Mouse (Mus musculus) gonadal fat pad, adult 2 months (tissue): ENCODE measurements around the gene Otud3. TPM values are rescaled to one million over a fixed set of nuclear protein-coding genes. Genes with fewer than 3 reads are reported as not detected.
"Not testable (repeated sequence)": the region's sequence is repeated elsewhere in the genome, so short reads cannot be mapped to it uniquely, and the experiment has no call there.

Experiments used
- DNase-seq: peaks from one replicate; pipeline ENCODE4 v3.0.0-alpha.2; 2012; ENCODE audit warnings: low read depth
- polyA plus RNA-seq: library from polyadenylated mRNA; depleted of rRNA; stranded (reverse); fragments of >200 nt; gene quantifications from 2 replicates; pipeline ENCODE4 v1.2.3, GENCODE M21; 2012

Gene Otud3
- polyA plus RNA-seq, 1 experiment, result 7.6 TPM

DNA sequence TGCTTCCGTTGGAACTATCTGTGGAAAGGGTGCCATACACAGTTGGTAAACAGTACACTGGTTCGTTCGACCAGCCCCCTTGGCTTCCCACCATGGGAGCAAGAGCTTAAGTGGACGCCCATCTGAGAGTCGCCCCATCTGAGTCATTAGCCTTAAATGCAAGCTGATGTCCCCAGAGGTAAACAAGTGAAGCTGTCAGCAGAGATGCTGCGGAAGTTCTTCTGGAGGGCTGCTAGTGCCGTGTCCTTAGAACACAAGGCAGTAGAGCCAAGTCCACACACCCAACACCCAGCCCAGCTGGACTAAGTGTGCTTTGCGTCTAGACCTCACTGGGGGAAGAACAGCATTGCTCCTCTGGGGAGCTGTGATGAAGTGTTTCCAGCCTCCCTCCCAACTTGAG lies 24.1 kb downstream of the Otud3 start:
- DNase-seq, result no peak

DNA sequence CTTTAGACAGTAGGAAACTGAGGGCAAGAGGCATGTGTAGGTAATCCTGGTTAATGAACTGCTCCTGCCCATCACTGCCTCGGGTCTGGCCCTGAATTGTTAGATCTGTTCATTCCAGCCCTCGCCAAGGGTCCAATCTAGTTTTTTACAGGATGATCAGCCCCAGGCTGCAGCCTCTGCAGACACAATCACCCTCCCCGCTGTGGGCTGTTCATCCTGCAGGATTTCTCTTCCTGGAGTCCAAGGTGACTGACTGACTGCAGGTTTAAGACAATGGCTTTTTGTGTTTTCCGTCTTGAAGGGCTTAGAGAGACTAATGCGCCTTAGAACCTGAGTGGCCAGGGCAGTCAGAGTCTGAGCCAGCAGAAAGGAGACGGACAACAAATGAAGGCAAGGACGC lies 24.6 kb downstream of the Otud3 start:
- DNase-seq, result no peak

DNA sequence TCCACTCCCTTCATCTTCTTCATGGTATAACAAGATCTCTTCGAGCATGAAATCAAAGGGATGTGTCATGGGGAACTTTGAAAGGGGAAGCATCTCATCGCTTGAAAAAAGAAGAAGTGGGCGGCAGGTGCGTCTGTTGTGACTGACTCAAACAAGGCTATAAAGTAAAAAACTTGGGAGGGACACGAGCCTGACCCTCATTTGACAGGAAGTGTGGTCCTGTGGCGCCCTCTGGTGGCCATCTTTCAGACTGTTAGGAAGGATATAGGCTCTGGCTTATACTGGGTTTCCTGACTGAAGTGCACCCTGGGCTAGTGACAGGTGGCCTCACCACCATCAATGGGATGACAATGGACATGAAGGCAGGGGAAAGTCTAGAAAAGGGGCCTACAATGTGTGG lies 29.5 kb downstream of the Otud3 start:
- DNase-seq, result no peak

DNA sequence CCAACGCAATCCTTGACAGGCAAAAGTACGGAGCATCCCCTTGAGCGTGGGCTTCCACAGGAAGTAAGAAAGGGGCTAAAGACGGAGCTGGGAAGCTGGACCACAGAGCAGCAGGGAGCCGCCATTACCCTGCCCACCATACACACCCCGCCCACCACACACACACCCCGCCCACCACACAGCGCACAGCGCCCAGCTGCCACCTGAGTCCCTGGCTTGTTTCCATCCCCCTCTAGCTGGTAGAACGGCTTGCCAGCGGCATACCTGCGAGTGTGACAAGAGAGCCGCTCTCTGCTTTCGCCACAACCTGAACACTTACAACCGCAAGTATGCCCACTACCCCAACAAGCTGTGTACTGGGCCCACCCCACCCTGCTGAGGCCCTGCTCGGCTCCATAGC lies 31.6 kb downstream of the Otud3 start:
- no peak for DNase-seq

DNA sequence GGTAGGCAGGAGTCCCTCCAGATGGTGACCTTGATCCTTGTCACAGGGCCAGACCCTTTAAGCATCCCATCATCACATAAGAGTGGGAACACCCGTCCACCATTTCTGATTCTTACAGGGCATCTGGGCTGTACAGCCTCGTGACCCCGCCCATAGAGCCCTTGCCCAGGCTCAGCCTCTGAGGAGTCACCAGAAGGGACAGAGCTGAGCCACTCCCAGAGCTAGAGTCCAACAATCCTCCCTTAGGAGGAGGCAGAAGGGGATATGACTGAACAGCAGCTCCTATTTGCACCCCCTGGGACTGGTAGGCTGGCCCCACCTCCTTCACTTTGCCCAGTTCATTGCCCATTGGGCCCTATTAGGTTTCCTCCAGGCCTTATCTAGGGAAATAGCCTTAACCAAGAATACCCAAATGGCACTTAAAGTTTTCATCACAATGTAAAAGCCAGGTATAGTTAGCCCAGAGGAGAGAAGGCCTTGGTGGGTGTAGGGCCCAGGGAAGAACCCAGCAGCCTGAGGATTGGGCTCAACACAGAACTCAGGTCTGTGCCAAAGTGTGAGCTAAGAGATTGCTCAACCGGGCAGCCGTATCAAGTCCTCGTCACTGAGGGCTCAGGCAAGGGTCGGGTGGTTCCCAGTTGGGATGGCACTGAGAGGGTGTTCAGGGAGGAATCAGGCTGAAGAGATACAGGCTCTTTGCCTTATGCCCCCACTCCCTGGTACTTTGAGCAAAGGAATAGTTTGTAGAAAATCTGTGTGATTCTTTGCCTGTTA lies 32.7 kb downstream of the Otud3 start:
- DNase-seq, result no peak

DNA sequence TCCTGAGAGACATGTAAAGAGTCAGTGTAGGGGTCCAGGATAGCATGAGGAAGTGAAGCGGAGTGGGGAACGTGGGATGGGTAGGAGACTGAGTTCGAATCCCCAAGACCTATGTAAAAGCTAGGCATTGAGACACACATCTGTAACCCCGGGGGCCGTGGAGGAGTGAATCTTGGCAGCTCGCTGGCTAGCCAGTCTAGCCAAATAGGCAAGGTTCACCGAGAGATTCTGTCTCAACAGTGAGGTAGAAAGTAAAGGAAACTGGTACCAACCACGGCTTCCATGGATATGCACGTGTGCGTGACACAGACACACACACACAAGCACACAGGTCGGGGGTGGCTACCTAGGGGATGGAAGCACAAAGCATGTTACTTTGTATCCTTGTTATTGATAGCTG lies 33.9 kb downstream of the Otud3 start:
- DNase-seq, result no peak

DNA sequence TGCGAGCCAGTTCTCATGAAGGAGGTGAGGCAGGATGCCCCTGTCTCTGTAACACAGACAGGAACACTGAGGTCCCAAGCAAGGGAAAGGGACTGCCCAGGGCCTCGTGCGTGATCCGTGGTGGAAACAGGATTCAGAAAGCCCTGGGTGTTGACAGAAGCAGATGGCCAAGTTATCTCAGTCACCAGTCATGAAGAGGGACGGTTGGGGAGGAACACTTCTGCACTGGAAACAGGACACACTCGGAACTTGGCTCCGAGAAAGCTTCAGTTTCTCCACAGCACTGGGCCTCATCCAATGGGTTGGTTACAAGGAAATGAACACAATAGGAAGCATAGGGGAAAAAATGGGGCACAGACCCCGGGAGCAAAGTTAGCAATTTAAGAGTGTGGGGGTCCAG lies 35.0 kb downstream of the Otud3 start:
- no peak for DNase-seq

- no peak for DNase-seq
These were observed 36.0 kb downstream of the Otud3 start, which contains the start of gene Pla2g2e for GRCm38 (mm10) chr4:138877731-138878130. TSS of gene Pla2g2e (plus strand) at chr4:138877942.

- DNase-seq, result no peak
These were observed 37.8 kb downstream of the Otud3 start for GRCm38 (mm10) chr4:138875986-138876385.

DNA sequence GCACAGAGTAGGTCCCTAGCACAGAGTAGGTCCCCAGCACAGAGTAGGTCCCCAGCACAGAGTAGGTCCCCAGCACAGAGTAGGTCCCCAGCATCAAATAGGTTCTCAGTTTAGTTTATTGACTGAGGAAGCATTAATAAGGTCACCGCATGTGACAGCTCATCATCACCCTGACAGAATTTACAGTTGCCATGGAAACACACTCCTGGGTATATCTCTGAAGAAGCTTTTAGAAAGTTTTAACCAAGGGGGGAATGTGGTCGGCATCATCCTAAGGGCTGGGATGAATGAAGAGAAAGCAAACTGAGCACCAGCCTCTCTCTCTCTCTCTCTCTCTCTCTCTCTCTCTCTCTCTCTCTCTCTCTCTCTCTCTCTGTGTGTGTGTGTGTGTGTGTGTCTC lies 38.5 kb downstream of the Otud3 start:
- not testable (repeated sequence) for DNase-seq

DNA sequence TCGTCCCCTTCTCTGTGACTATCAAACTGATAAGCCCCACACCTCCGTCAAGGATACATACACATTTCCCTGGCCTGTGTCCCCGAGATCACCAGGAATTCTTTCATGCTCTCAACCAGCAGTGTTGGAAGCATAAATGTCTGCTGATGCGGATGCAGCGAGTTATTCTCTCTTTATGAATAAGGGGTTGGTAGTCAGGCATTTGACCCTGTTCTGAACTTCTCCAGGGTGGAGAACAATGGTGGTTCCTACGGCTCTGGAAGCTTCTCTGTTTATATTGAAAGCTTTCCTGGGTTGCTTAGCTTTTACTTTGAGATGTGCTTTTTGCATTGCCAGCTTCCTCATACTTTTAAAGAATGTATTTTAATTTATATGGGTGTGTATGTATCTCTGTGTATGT lies 39.9 kb downstream of the Otud3 start, which contains the start of gene Gm13030:
Gene Gm13030 (minus strand): TSS at position 101 of the 400 bp plus-strand sequence.
- no peak for DNase-seq

GRCm38 (mm10) chr4:138868666-138869065 lies 45.1 kb downstream of the Otud3 start:
- no peak for DNase-seq

DNA sequence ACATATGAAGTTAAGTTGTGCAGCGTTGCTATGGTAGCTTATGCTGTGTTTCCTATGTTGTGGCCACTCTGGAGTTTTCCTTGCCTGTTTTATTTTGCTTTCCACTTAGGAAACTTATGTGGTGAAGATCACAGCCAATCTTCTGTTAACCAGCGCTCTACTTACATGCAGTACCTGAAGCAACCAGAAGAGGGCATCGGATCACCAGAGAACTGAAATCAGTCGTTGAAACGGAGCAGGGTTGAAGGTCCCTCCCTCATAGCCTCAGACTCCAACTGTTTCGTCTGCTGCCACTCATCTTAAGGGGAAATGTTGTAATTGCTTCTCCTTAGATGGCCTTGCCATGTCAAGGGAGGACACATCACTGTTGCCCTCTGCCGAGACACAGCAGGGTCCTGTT lies 47.3 kb downstream of the Otud3 start:
- no peak for DNase-seq

DNA sequence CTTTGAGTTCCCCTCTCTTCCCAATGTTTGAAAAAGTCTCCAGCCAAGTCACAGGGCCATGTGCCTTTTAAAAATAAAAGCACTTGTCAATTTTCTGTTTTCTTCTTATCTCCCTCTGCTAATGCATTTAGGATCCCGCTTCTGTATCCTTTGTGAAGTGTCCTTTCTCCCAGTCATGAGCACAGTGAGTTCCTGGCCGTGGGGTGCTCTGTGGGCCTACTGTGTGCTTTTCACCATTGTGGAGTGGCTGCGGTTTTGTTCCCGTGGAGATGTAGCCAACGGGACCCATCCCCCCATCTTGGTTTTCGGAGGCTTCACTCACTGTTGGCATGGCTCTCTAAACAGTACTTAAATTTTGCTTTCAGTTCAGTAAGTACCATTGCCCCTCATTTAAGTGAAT lies 47.8 kb downstream of the Otud3 start:
- DNase-seq, result no peak

GRCm38 (mm10) chr4:138865092-138865491 lies 48.7 kb downstream of the Otud3 start:
- no peak for DNase-seq

DNA sequence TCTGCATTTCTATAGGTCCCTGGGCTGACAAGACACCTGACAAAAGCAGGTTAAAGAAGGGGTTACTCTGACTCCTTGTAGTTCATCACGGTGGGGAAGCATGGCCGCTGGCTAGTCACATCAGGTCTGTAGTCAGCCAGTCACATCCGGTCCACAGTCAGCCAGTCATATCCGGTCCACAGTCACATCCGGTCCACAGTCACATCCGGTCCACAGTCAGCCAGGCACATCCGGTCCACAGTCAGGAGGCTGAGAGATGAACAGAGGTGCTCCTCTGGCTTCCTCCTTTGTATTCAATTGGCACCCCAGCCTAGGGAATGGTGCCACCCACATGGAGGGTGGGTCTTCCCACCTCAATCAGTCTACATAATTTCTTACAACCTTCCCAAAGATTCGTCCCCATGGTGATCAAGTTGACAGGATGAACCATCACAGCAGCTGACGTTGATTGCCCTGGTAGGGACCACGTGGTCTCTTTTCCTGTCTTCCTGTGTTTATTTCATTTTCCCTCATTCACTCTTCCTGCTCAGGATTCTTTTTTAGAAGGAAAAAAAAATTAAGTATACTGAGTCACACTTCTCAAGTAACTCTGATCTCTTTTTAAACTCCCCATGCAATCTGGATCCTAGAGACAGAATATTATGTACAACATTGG lies 50.3 kb downstream of the Otud3 start, which contains the start of gene Pla2g5:
Gene Pla2g5 (minus strand): TSS at position 139 of the 655 bp plus-strand sequence.
- DNase-seq, result no peak

- no peak for DNase-seq
These were observed 54.0 kb downstream of the Otud3 start for GRCm38 (mm10) chr4:138859728-138860127.

- no peak for DNase-seq
These were observed 54.5 kb downstream of the Otud3 start for GRCm38 (mm10) chr4:138859245-138859644.

DNA sequence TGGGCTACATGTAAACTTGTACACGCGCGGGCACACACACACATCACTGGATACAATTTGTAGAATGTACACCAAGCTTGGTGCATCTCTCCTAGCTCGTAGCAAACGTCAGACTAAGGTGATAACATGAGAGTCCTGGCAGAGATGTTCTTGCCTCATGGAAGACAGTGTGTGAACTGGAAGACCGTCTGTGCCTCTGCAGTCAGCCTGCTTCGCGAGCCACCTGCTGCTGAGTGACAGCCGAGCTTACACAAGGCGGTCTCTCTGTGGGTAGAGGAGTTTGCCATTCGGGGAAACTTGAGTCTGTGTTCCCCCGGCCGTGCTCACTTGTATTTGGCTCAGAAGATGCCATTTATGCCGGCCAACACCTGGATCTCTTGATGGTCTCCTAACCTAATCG lies 55.3 kb downstream of the Otud3 start:
- DNase-seq, result no peak

- DNase-seq, result no peak
These were observed 56.2 kb downstream of the Otud3 start for GRCm38 (mm10) chr4:138857576-138857975.

DNA sequence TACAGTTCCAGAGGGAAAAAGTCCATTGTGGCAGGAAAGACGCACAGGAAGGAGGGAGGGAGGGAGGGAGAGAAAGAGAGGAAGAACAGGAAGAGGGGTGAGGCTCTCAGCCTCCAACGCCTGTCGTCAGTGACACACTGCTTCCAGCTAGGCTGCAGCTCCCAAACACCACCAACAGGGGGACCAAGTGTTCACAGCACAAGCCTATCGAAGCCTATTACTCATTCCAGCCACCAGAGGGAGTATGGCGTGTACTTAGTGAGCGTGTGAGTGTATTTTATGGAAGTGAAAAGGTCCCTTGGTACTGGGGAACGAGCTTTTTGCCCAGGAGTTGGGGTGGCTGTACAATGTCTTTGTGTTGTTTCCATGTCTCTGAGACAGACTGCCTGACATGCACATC lies 57.3 kb downstream of the Otud3 start:
- no peak for DNase-seq

DNA sequence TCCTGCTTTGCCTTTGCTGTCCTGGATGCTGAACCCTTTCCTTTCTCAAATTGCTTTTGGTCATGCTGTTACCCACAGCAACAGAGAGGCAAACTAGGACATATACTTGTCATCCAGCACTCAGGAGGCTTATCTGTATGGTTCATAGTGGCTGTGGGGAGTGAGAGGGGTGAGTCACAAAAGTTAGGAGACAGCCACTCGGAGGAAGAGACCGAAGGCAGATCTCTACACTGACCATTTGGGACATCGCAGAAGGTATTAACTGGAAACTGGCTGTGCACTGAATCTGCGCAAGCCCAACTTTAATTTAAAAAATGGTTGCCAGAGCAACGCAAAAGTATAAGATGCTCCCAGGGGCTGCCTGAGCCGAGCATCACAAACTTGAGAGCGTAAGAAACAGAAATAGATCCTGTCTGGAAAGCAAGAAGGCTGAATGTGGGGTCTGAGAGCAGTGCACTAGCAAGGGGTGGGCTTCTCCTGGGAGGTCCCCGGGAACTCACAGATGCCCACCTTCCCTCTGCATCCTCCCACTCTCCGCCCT lies 58.6 kb downstream of the Otud3 start:
- DNase-seq, result no peak

- no peak for DNase-seq
These were observed 60.8 kb downstream of the Otud3 start for GRCm38 (mm10) chr4:138852961-138853360.
